Mouse (Mus musculus): ENCODE measurements around the gene Gm13420. TPM values are rescaled to one million over a fixed set of nuclear protein-coding genes. Genes with fewer than 3 reads are reported as not detected.

Gm13420 gene
- polyA plus RNA-seq (2012; rRNA removed), result 0.10 and 0.14 TPM in 2 replicates

GRCm38 (mm10) chr2:29751497-29751896, at the start of gene Gm13420:
TSS of gene Gm13420 (minus strand) at chr2:29751685.

GRCm38 (mm10) chr2:29787937-29788681, 36.6 kb upstream of the Gm13420 start, which contains the start of gene Trub2:
TSS of gene Trub2 (minus strand) at chr2:29788502.

GRCm38 (mm10) chr2:29787104-29787917, 35.8 kb upstream of the Gm13420 start, which contains the start of gene Coq4:
TSS of gene Coq4 (plus strand) at chr2:29787493.

Other genes with a start within 250 kb of the Gm13420 start
- 72.6 and 79.3 TPM in 2 replicates for gene Rapgef1, start 132.0 kb downstream of the Gm13420 start, polyA plus RNA-seq (2012; rRNA removed)
- gene Gm13547, start 7.6 kb upstream of the Gm13420 start, polyA plus RNA-seq (2012; rRNA removed), result not detected in 2 replicates
- gene Coq4, start 35.8 kb upstream of the Gm13420 start, polyA plus RNA-seq (2012; rRNA removed), result 32.0 and 32.2 TPM in 2 replicates
- gene Trub2, start 36.8 kb upstream of the Gm13420 start, polyA plus RNA-seq (2012; rRNA removed), result 42.9 and 48.3 TPM in 2 replicates
- gene Slc27a4, start 50.9 kb upstream of the Gm13420 start, polyA plus RNA-seq (2012; rRNA removed), result 50.5 and 52.4 TPM in 2 replicates
- 56.3 and 56.6 TPM in 2 replicates for gene Urm1, start 68.4 kb upstream of the Gm13420 start, polyA plus RNA-seq (2012; rRNA removed)
- 27.7 and 42.4 TPM in 2 replicates for gene Cercam, start 117.5 kb upstream of the Gm13420 start, polyA plus RNA-seq (2012; rRNA removed)
- gene Odf2, start 137.5 kb upstream of the Gm13420 start, polyA plus RNA-seq (2012; rRNA removed), result 92.1 and 102 TPM in 2 replicates
- 55.0 and 55.1 TPM in 2 replicates for gene Gle1, start 183.7 kb upstream of the Gm13420 start, polyA plus RNA-seq (2012; rRNA removed)
- gene Sptan1, start 213.9 kb upstream of the Gm13420 start, polyA plus RNA-seq (2012; rRNA removed), result 550 and 589 TPM in 2 replicates